Mouse (Mus musculus) common myeloid progenitor, adult 5-6 weeks (primary cell): Measurements from ENCODE around the gene Ddx5. TPM values are rescaled to one million over a fixed set of nuclear protein-coding genes. Genes with fewer than 3 reads are reported as not detected.
A peak's percentile ranks its signal among the peaks of the same experiment; 100 is the strongest.
"Not testable (repeated sequence)": the region's sequence is repeated elsewhere in the genome, so short reads cannot be mapped to it uniquely, and the experiment has no call there.

ENCODE experiments used
- ATAC-seq: replicated peaks from 2 replicates; pipeline ENCODE4 v1.8.0; 2016; ENCODE audit warnings: low read depth, mild to moderate bottlenecking, moderate TSS enrichment, inconsistent platforms; ENCODE audit not compliant: poor library complexity, severe bottlenecking
- total RNA-seq: library from RNA; stranded (forward); fragments of 200-1000, 187-1606 nt; gene quantifications from 2 replicates; pipeline ENCODE4 v1.2.3, GENCODE M21; 2017

The Ddx5 gene
- 1,468 and 1,558 TPM in 2 replicates for total RNA-seq

GRCm38 (mm10) chr11:106788775-106789459, at the start of gene Ddx5, which contains the start of gene Cep95:
Gene Ddx5, minus strand, starts transcription at chr11:106789185.
Gene Cep95, plus strand, starts transcription at chr11:106789252.
- ATAC-seq = peak; percentile 71

DNA sequence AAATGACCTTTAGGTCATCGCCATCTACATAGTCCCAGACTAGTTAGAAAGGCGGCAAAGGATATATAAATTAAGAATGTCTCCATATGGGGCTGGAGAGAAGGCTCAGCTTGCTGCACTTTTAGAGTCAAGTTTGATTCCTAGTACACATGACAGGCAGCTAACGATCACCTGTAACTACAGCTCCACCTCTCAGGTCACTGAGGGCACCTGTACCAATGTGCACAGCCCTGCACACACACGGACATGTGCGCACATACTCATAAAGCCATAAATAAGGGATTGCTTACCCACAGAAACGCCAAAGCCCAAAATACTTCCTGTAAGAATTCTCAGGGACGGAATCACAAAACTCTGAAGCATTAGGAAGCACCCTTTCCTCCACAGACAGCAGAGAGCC, 39.1 kb upstream of the Ddx5 start:
- ATAC-seq = no peak

GRCm38 (mm10) chr11:106824403-106824802, 35.4 kb upstream of the Ddx5 start:
- no peak for ATAC-seq

DNA sequence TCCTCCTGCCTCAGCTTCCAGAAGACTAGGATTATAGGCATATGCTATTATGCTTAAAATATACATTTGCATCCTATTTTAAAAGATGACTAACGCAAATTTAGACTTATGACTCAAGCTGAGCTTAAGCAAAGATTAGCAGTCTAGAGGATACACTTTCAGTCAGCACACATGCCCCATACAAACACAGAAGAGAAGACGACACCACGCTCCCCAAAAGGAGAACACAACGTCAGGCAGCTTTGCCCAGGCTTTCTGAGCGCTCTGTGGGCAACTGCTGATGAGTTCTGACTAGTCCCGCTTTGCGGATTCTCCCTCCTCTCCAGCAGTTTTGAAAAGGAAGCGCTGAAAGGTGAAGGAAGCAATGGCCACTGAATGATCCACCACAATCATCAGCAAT, 34.8 kb upstream of the Ddx5 start:
- ATAC-seq = no peak

- no peak for ATAC-seq
Observed at GRCm38 (mm10) chr11:106822911-106823310, 33.9 kb upstream of the Ddx5 start.

GRCm38 (mm10) chr11:106822491-106822890, 33.5 kb upstream of the Ddx5 start:
- no peak for ATAC-seq

DNA sequence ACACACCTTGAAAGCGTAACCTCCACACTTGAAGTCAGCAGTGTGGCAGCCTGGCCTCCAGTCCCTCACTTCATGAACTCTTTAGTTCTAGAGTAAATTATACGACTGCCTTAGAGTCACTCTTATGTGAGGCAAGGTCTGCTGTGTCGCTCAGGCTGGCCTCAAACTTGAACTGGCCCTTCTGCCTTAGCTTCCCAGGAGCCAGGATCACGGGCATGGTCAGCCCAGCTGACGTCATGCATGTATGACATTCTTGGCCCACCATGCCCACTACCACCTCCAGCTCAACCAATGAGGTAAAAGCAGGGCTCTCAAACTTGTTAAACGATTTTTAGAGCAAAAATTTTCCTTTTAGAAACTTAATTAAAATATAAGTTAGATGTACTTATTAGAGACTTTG, 32.4 kb upstream of the Ddx5 start:
- ATAC-seq = no peak

GRCm38 (mm10) chr11:106820972-106821371, 32.0 kb upstream of the Ddx5 start:
- ATAC-seq = 0 out of 2 replicates have a peak, but pooled peaks have one; percentile 29

DNA sequence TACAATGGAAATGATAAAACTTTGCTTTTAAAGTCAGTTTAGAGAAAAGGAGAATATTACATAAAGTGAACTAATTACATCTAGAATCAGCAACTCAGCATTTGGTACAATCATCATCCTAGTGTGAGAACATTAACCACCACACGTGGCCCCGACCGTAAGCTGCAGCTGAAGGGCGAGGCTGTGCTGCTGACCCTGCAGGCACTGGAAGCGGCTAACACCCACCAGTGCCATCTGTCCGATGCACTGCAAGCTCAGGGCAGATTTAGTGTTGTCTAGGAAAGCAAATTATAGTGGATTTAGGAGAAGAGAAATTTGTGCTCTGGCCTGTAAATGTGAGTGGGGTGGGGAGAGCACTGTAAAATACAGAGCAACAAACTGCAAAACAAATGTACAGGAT, 31.3 kb upstream of the Ddx5 start:
- ATAC-seq = no peak

DNA sequence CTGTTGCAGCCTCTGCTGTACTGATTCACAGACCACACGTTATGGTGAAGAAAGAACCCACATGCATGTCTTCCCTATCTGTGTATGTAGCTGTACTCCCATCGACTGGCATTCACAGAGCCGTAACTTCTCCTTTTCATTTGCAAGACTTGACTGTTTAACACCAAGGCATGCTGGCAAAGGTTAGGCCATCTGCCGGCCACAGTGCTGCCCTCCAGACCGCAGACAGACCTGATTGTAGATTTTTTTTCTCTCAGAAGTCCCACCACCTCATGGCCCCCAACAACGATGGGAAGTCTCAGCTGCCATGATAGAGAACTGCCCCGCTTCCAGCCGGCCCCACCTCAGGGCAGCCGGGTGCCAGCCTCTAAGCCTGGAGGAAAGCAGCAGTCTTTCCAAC, 30.6 kb upstream of the Ddx5 start:
- ATAC-seq = peak; percentile 78

- no peak for ATAC-seq
Observed at GRCm38 (mm10) chr11:106818341-106818740, 29.4 kb upstream of the Ddx5 start.

DNA sequence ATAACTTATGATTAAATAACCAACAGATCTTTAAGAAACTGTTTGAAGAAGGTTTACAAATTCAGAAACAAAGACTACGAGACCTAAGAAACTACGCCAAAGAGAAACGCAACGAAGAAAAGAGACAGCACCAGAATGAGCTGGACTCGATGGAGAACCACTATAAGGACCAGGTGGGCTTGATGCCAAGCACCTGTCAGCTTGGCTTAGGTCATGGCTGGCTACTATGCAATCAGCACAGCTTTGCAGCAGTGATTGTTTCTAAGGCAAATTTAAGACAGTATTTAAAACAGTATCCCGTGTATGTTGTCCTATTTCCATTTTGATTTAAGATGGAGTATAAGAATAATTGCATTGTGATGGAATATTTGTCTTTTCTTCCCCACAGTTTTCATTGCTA, 28.8 kb upstream of the Ddx5 start:
- no peak for ATAC-seq

DNA sequence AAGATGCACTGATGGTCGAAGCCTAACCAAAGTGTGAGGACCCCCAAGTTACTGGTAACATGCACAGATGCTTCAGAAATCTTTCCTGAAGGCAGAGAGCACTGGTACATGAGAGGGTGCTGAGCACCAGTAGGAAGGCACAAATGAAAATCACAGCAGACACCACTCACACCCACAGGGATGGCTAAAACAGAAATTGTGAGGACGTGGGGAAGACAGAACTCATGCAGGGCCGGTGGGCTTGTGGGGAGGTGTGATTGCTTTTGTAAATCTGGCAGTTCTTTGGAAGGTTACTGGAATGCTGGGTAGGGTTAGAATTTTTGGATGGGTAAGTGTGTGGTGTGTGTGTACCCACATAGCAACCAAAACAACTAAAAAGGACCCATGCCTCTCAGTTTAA, 28.2 kb upstream of the Ddx5 start:
- ATAC-seq = no peak

DNA sequence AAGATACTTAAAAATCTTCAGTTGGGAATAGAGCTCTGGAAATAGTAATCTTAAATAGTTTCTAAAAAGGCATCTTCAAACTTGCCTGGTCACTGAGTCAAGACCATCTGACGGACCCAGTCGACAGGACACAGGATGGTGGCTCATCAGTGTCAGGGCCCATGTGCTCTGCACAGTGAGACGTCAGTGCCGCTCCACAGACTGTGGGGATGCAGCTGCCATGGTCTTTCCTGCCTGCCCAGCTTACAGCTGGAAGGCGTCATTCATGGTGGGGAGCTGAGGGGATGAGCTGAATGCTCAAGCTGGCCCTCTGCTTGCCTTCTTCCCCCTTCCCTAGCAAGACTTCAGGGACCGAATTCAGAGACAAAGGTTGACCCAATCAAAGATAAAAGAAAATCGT, 27.3 kb upstream of the Ddx5 start:
- no peak for ATAC-seq

GRCm38 (mm10) chr11:106815761-106816160, 26.8 kb upstream of the Ddx5 start:
- ATAC-seq = no peak

- ATAC-seq = no peak
Observed at GRCm38 (mm10) chr11:106815331-106815730, 26.3 kb upstream of the Ddx5 start.

- no peak for ATAC-seq
Observed at GRCm38 (mm10) chr11:106814601-106815320, 25.8 kb upstream of the Ddx5 start.

- ATAC-seq = no peak
Observed at GRCm38 (mm10) chr11:106812410-106813136, 23.6 kb upstream of the Ddx5 start.

DNA sequence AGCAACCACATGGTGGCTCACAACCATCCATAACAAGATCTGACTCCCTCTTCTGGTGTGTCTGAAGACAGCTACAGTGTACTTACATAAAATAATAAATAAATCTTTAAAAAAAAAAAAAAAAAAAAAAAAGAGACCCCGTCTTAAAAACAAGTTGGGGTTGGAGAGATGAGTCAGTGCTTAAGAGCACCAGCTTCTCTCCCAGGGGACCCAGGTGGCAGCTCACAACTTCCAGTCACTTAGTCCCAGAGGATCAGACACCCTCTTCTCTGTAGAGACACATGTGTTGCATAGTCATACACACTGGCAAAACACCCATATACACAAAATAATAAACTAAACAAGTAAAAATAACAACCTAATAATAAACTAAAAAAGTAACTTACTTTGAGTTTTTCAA, 18.5 kb upstream of the Ddx5 start:
- ATAC-seq = not testable (repeated sequence)

GRCm38 (mm10) chr11:106802069-106802627, 13.2 kb upstream of the Ddx5 start:
- ATAC-seq = no peak

- ATAC-seq = no peak
Observed at GRCm38 (mm10) chr11:106795679-106796078, 6.7 kb upstream of the Ddx5 start.
